Mouse (Mus musculus) forebrain, embryonic 11.5 days (tissue): ENCODE measurements around the gene Gfi1b. TPM values are rescaled to one million over a fixed set of nuclear protein-coding genes. Genes with fewer than 3 reads are reported as not detected.

Experiments used
- ATAC-seq: fragments of 200-750 bp; cut with Nextera tagmentation; replicated peaks from 2 replicates; pipeline ENCODE4 v1.8.0; 2017; ENCODE audit warnings: moderate TSS enrichment; ENCODE audit not compliant: low FRiP score
- DNase-seq: peaks from one replicate; pipeline ENCODE4 v3.0.0-alpha.2; 2017; ENCODE audit warnings: low spot score
- H3K27ac ChIP-seq: fragments of 300-500 bp; sonication (generic); 2 replicates; pipeline ENCODE4 v1.5.1; 2014; ENCODE audit warnings: low read depth, low read length
- H3K27me3 ChIP-seq: fragments of 300-500 bp; sonication (generic); 2 replicates; pipeline ENCODE4 v1.6.1; 2014; ENCODE audit warnings: mild to moderate bottlenecking, low read length, mixed read lengths; ENCODE audit not compliant: control insufficient read depth, insufficient read depth
- H3K36me3 ChIP-seq: fragments of 300-500 bp; sonication (generic); 2 replicates; pipeline ENCODE4 v1.6.1; 2014; ENCODE audit warnings: mild to moderate bottlenecking, low read length, moderate library complexity, mixed read lengths; ENCODE audit not compliant: control insufficient read depth, insufficient read depth
- H3K4me1 ChIP-seq: fragments of 300-500 bp; sonication (generic); replicated peaks from 2 replicates; pipeline ENCODE4 v1.6.1; 2014; ENCODE audit warnings: low read length, mixed read lengths; ENCODE audit not compliant: control insufficient read depth, insufficient read depth
- H3K4me2 ChIP-seq: fragments of 300-500 bp; sonication (generic); 2 replicates; pipeline ENCODE4 v1.6.1; 2014; ENCODE audit warnings: low read depth, mild to moderate bottlenecking, low read length, moderate library complexity, mixed read lengths; ENCODE audit not compliant: severe bottlenecking
- H3K4me3 ChIP-seq: fragments of 300-500 bp; sonication (generic); 2 replicates; pipeline ENCODE4 v1.5.1; 2014; ENCODE audit warnings: low read depth, low read length
- H3K9ac ChIP-seq: fragments of 300-500 bp; sonication (generic); 2 replicates; pipeline ENCODE4 v1.6.1; 2014; ENCODE audit warnings: low read length
- H3K9me3 ChIP-seq: fragments of 300-500 bp; sonication (generic); 2 replicates; pipeline ENCODE4 v1.6.1; 2016; ENCODE audit warnings: low read length, mixed read lengths; ENCODE audit not compliant: control insufficient read depth
- WGBS: fragments of 180-500 bp; shearing (Covaris S2); extraction: QIAGEN DNeasy Blood & Tissue Kit; methylation state at CpG from one replicate; pipeline ENCODE4 v1.1.7; 2014; 5-methylcytosine and 5-hydroxymethylcytosine counted together
- polyA plus RNA-seq: library from polyadenylated mRNA; unstranded; fragments of >200 nt; fragmentation: Nextera tagmentation; extraction: Ambion mirVana; gene quantifications from 2 replicates; pipeline ENCODE4 v1.2.1, GENCODE M21; 2014

The Gfi1b gene
- polyA plus RNA-seq, 1 experiment from 2014 or later, result 3.4 TPM

GRCm38 (mm10) chr2:28618777-28619336 lies 2.9 kb downstream of the Gfi1b start:
- Histone ChIP-seq H3K9me3 (no peaks in the 10 kb centered on the region), H3K4me3 (no peak overlapping the region), H3K4me1 (no peaks in the 10 kb centered on the region), H3K9ac (no peak overlapping the region), H3K4me2 (no peak overlapping the region), H3K27ac (no peak overlapping the region), H3K36me3 (no peaks in the 10 kb centered on the region), H3K27me3 (peaks cover 14% of the 10 kb centered on the region)
- DNase-seq (no peak), ATAC-seq (no peak)
- 92% methylated on average over 6 of the region's 6 CpGs for WGBS

GRCm38 (mm10) chr2:28617498-28618486 lies 4.0 kb downstream of the Gfi1b start:
- Histone ChIP-seq H3K4me2 (no peak overlapping the region), H3K27ac (no peak overlapping the region), H3K4me3 (no peak overlapping the region), H3K27me3 (peaks cover 14% of the 10 kb centered on the region), H3K36me3 (no peaks in the 10 kb centered on the region), H3K9ac (no peak overlapping the region), H3K4me1 (no peaks in the 10 kb centered on the region), H3K9me3 (no peaks in the 10 kb centered on the region)
- WGBS, result 76% methylated on average over 8 of the region's 8 CpGs
- DNase-seq (no peak), ATAC-seq (no peak)

GRCm38 (mm10) chr2:28616874-28617273 lies 4.9 kb downstream of the Gfi1b start:
- no peak overlapping the region for H3K4me2 ChIP-seq
- DNase-seq, result no peak
- H3K27ac ChIP-seq, result no peak overlapping the region
- no peaks in the 10 kb centered on the region for H3K36me3 ChIP-seq
- H3K9me3 ChIP-seq, result no peaks in the 10 kb centered on the region
- H3K9ac ChIP-seq, result no peak overlapping the region
- ATAC-seq, result no peak
- H3K4me1 ChIP-seq, result no peaks in the 10 kb centered on the region
- WGBS, result 82% methylated on average over 9 of the region's 9 CpGs
- peaks cover 9% of the 10 kb centered on the region for H3K27me3 ChIP-seq
- H3K4me3 ChIP-seq, result no peak overlapping the region

GRCm38 (mm10) chr2:28616358-28616757 lies 5.4 kb downstream of the Gfi1b start:
- DNase-seq, result no peak
- H3K4me1 ChIP-seq, result no peaks in the 10 kb centered on the region
- no peak overlapping the region for H3K27ac ChIP-seq
- no peak for ATAC-seq
- H3K9ac ChIP-seq, result no peak overlapping the region
- H3K36me3 ChIP-seq, result no peaks in the 10 kb centered on the region
- no peak overlapping the region for H3K4me2 ChIP-seq
- peaks cover 6% of the 10 kb centered on the region for H3K27me3 ChIP-seq
- 37% methylated on average over 5 of the region's 5 CpGs for WGBS
- H3K4me3 ChIP-seq, result no peak overlapping the region
- H3K9me3 ChIP-seq, result no peaks in the 10 kb centered on the region

DNA sequence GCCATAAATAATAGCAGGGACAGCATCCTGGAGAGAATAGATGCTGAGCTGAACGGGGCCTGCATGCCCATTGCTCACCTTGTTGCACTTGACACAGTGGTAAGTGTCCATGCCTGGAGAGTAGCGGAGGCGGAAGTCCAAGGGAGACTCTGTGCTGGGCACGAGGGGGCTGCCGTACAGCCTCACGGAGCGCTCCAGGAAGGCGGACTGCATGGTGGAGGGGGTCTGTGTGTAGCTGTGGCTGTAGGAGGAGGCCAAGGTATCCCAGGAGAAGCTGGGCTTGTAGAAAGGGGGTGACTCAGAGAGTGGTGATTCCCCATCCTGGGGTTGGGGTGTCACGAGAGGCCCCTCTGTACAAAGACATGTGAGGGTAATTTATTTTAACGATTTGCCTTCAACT lies 8.2 kb downstream of the Gfi1b start:
- Histone ChIP-seq H3K27ac (no peak overlapping the region), H3K36me3 (no peaks in the 10 kb centered on the region), H3K27me3 (no peaks in the 10 kb centered on the region), H3K4me3 (no peak overlapping the region), H3K4me1 (no peaks in the 10 kb centered on the region), H3K9me3 (no peaks in the 10 kb centered on the region), H3K4me2 (no peak overlapping the region), H3K9ac (no peak overlapping the region)
- WGBS, result 92% methylated on average over 10 of the region's 10 CpGs
- DNase-seq (no peak), ATAC-seq (no peak)

DNA sequence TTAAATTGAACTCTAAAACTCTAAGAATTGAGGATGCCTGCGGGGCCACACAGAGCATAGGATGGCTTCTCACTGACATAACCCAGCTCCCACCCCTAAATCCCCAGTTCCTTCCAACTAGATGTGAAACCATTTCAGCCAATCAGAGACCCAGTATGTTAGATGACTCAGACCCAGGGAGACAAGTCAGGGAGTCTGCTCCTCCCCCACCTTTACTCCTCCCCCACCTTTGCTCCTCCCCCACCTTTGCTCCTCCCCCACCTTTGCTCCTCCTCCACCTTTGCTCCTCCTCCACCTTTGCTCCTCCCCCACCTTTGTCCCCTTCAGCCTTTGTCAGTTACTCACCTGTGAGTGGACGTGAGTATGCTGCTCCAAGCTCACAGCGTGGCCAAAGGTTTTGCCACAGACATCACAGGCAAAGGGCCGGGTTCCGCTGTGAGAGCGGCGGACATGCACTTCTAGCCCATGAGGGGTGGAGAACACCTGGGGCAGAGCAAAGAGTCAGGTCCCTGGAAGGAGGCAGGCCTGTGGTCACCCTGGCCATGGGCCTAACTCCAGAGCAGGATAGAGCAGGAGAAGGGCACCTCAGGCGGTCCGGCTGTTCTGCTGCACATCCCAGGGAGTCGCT lies 9.2 kb downstream of the Gfi1b start:
- Histone ChIP-seq H3K36me3 (no peaks in the 10 kb centered on the region), H3K27me3 (no peaks in the 10 kb centered on the region), H3K4me3 (no peak overlapping the region), H3K4me1 (no peaks in the 10 kb centered on the region), H3K9ac (no peak overlapping the region), H3K9me3 (no peaks in the 10 kb centered on the region), H3K27ac (no peak overlapping the region), H3K4me2 (no peak overlapping the region)
- DNase-seq (no peak), ATAC-seq (no peak)
- WGBS, result 59% methylated on average over 10 of the region's 10 CpGs

GRCm38 (mm10) chr2:28611407-28611787 lies 10.4 kb downstream of the Gfi1b start:
- ATAC-seq, result no peak
- H3K27ac ChIP-seq, result no peak overlapping the region

DNA sequence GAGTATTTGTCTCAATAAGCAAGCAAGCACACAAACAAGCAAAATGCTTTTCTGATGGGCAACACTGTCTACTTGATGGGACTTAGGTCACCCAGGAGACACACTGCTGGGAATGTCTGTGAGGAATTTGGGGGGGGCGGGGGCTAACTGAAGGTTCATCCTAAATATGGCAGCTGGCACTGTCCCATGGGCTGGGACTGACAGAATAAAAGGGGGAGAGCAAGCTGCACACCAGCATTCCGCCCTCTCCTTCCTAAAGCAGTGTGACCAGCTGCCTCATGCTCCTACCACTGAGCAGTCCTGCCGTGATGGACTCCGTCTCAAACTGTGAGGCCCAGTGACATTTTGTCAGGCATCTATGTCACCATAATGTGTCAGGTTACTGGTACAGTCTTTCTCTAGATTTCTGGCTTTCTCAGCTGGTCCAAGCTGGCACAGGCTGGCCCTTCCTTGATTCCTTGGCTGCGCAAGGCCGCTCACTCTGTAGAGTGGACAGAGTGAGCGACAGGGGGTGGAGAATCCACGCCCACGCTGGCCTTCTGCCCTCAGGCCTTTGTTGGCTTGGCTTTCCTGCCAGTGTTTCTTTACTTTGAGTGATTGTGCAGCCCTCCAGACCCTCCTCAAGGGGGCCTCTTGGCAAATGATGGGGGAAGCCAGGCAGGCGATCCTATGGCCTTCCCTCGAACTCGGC lies 10.9 kb downstream of the Gfi1b start:
- H3K4me1 ChIP-seq, result no peaks in the 10 kb centered on the region
- no peaks in the 10 kb centered on the region for H3K27me3 ChIP-seq
- ATAC-seq, result no peak
- no peaks in the 10 kb centered on the region for H3K9me3 ChIP-seq
- no peaks in the 10 kb centered on the region for H3K36me3 ChIP-seq
- WGBS, result 76% methylated on average over 12 of the region's 12 CpGs
- DNase-seq, result no peak
- H3K9ac ChIP-seq, result no peak overlapping the region
- H3K4me2 ChIP-seq, result no peak overlapping the region
- H3K27ac ChIP-seq, result no peak overlapping the region
- no peak overlapping the region for H3K4me3 ChIP-seq

More at GRCm38 (mm10) chr2:28611407-28611787, 10.4 kb downstream of the Gfi1b start:
- Histone ChIP-seq H3K4me1 (no peaks in the 10 kb centered on the region), H3K9me3 (no peaks in the 10 kb centered on the region), H3K4me2 (no peak overlapping the region), H3K9ac (no peak overlapping the region), H3K4me3 (no peak overlapping the region), H3K36me3 (no peaks in the 10 kb centered on the region), H3K27me3 (no peaks in the 10 kb centered on the region)
- no peak for DNase-seq
- WGBS, result 87% methylated on average over 17 of the region's 17 CpGs
